Mouse (Mus musculus) embryonic fibroblast, embryonic 13.5 days (primary cell): ENCODE data around the gene Fhod1.

Source experiments
- CTCF ChIP-seq: IDR thresholded peaks from 2 replicates; pipeline ENCODE4 v1.5.1; 2011; ENCODE audit warnings: mild to moderate bottlenecking, control low read depth, low read length, moderate library complexity, borderline replicate concordance; ENCODE audit not compliant: insufficient read depth
- POLR2A ChIP-seq: IDR thresholded peaks from 2 replicates; pipeline ENCODE4 v1.6.1; 2011; ENCODE audit warnings: low read depth, mild to moderate bottlenecking, control low read depth, low read length, moderate library complexity

DNA sequence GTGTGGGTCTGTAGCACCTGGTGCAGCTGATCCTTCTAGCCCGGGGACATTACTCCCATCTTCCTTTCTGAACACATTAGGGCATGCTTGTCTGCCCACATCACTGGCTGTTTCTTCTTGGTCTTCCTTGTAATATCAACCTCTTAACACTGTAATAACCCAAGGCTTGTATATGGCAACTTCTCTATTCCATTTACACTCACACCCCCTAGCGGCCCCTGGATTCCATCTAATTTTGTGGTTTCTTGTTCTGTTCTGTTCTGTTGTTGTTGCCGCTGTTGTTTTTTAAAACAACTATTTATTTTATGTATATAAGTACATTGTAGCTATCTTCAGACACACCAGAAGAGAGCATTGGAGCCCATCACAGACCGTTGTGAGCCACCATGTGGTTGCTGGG is 60.8 kb downstream of the Fhod1 start:
- no peak for TF ChIP-seq POLR2A
- no peak for TF ChIP-seq CTCF
